Mouse (Mus musculus): ENCODE results near the gene Akt2.

- TF ChIP-seq CTCF (IDR thresholded peaks at IDR 0.05; ENCODE audit: insufficient read depth, low read depth, low read length) (no peak), POLR2A (IDR thresholded peaks at IDR 0.05; ENCODE audit: insufficient read depth, low read depth, low read length) (no peak)
Observed at GRCm38 (mm10) chr7:27631439-27631838, 40.1 kb downstream of the Akt2 start.

All from olfactory bulb, adult 2 months (tissue).